Mouse (Mus musculus) spleen, postnatal 36 days (tissue): ENCODE data around the gene Phlda2.

Experiments used
- DNase-seq, 2 experiments: peaks; one replicate each; pipeline ENCODE4 v3.0.0; 2022; ENCODE audit warnings: low spot score in 2 of 2, mixed read lengths in 1 of 2

Phlda2 gene

GRCm38 (mm10) chr7:143503926-143504325, 976 bp upstream of the Phlda2 start:
- no peak for DNase-seq

GRCm38 (mm10) chr7:143501643-143502417, 1.1 kb downstream of the Phlda2 start:
- no peak for DNase-seq

- DNase-seq = no peak
These were observed 2.0 kb downstream of the Phlda2 start for GRCm38 (mm10) chr7:143500912-143501311.

- DNase-seq = no peak
These were observed 4.4 kb downstream of the Phlda2 start for GRCm38 (mm10) chr7:143498584-143498983.

GRCm38 (mm10) chr7:143495104-143495961, 7.6 kb downstream of the Phlda2 start:
- no peak for DNase-seq

- DNase-seq = no peak
These were observed 9.3 kb downstream of the Phlda2 start for GRCm38 (mm10) chr7:143493616-143494126.

GRCm38 (mm10) chr7:143489735-143490134, 13.2 kb downstream of the Phlda2 start:
- DNase-seq = no peak

- DNase-seq = no peak
These were observed 20.4 kb downstream of the Phlda2 start for GRCm38 (mm10) chr7:143482541-143482940.

- no peak for DNase-seq
These were observed 21.1 kb downstream of the Phlda2 start for GRCm38 (mm10) chr7:143481806-143482387.

- DNase-seq = peak in 1 of 2 experiments; percentile 21
These were observed 22.5 kb downstream of the Phlda2 start for GRCm38 (mm10) chr7:143480498-143480897.

- no peak for DNase-seq
These were observed 25.1 kb downstream of the Phlda2 start for GRCm38 (mm10) chr7:143477800-143478199.

- no peak for DNase-seq
These were observed 26.1 kb downstream of the Phlda2 start for GRCm38 (mm10) chr7:143476702-143477335.

GRCm38 (mm10) chr7:143475876-143476275, 27.1 kb downstream of the Phlda2 start:
- DNase-seq = no peak

- no peak for DNase-seq
These were observed 28.1 kb downstream of the Phlda2 start for GRCm38 (mm10) chr7:143474811-143475210.

GRCm38 (mm10) chr7:143473347-143474101, 29.4 kb downstream of the Phlda2 start, which contains the start of gene Slc22a18:
Gene Slc22a18, plus strand, starts transcription at chr7:143473736.
- no peak for DNase-seq

- peak in 1 of 2 experiments; percentile 27 for DNase-seq
These were observed 33.0 kb downstream of the Phlda2 start for GRCm38 (mm10) chr7:143469946-143470345.

GRCm38 (mm10) chr7:143467714-143468113, 35.2 kb downstream of the Phlda2 start:
- DNase-seq = no peak

- DNase-seq = peak; percentile 39 to 43
These were observed 36.8 kb downstream of the Phlda2 start for GRCm38 (mm10) chr7:143466099-143466677.

GRCm38 (mm10) chr7:143464811-143465560, 38.0 kb downstream of the Phlda2 start:
- DNase-seq = no peak
